Mouse (Mus musculus) neural tube, embryonic 12.5 days (tissue): Measurements from ENCODE around the gene Nt5e. TPM values are rescaled to one million over a fixed set of nuclear protein-coding genes. Genes with fewer than 3 reads are reported as not detected.

Experiments used
- ATAC-seq: fragments of 200-750 bp; cut with Nextera tagmentation; 2 replicates; pipeline ENCODE4 v1.8.0; 2017; ENCODE audit warnings: low read depth, mild to moderate bottlenecking, moderate TSS enrichment, moderate library complexity; ENCODE audit not compliant: low FRiP score
- H3K27ac ChIP-seq: fragments of 300-500 bp; sonication (generic); 2 replicates; pipeline ENCODE4 v1.5.1; 2016
- H3K27me3 ChIP-seq: fragments of 300-500 bp; sonication (generic); replicated peaks from 2 replicates; pipeline ENCODE4 v1.6.1; 2016; ENCODE audit warnings: mild to moderate bottlenecking
- H3K36me3 ChIP-seq: fragments of 300-500 bp; sonication (generic); 2 replicates; pipeline ENCODE4 v1.6.1; 2016; ENCODE audit warnings: mild to moderate bottlenecking
- H3K4me1 ChIP-seq: fragments of 300-500 bp; sonication (generic); 2 replicates; pipeline ENCODE4 v1.6.1; 2016
- H3K4me2 ChIP-seq: fragments of 300-500 bp; sonication (generic); replicated peaks from 2 replicates; pipeline ENCODE4 v1.6.1; 2016; ENCODE audit warnings: mild to moderate bottlenecking
- H3K4me3 ChIP-seq: fragments of 300-500 bp; sonication (generic); 2 replicates; pipeline ENCODE4 v1.5.1; 2016
- H3K9ac ChIP-seq: fragments of 300-500 bp; sonication (generic); 2 replicates; pipeline ENCODE4 v1.6.1; 2016; ENCODE audit warnings: mild to moderate bottlenecking
- H3K9me3 ChIP-seq: fragments of 300-500 bp; sonication (generic); 2 replicates; pipeline ENCODE4 v1.6.1; 2016; ENCODE audit warnings: mild to moderate bottlenecking
- WGBS: fragments of 180-500 bp; shearing (Covaris S2); methylation state at CpG from one replicate; pipeline ENCODE4 v1.1.7; 2016; 5-methylcytosine and 5-hydroxymethylcytosine counted together
- polyA plus RNA-seq: library from polyadenylated mRNA; unstranded; fragments of >200 nt; fragmentation: Nextera tagmentation; extraction: Ambion mirVana; gene quantifications from 2 replicates; pipeline ENCODE4 v1.2.1, GENCODE M21; 2016

The Nt5e gene
- polyA plus RNA-seq, 1 experiment from 2014 or later, result 0.86 TPM

DNA sequence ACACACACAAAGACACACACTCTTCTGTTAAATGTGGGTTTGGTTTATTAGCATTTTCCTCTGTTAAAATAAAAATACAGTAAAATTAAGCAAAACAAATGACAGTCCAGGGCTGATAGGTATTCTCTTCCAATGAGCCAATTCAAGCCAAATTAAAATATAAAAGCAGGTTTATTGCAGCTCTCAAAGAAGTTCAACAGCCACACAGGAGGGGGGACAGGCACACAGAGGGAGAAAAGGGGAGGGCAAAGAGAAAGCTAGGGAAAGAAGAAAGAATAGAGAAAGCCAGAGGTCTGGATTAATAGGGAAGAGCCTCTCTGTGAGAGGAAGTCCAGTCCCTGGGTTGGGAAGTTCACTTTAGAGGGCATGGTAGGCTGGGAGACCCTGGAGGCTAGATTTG lies 7.8 kb upstream of the Nt5e start:
- Histone ChIP-seq H3K9ac (no peak overlapping the region), H3K4me2 (no peak overlapping the region), H3K4me3 (no peak overlapping the region), H3K4me1 (no peaks in the 10 kb centered on the region), H3K9me3 (no peaks in the 10 kb centered on the region), H3K27ac (no peak overlapping the region), H3K36me3 (no peaks in the 10 kb centered on the region), H3K27me3 (no peaks in the 10 kb centered on the region)
- ATAC-seq, result no peak

GRCm38 (mm10) chr9:88324616-88325015 lies 2.4 kb upstream of the Nt5e start:
- no peak overlapping the region for H3K9ac ChIP-seq
- H3K27me3 ChIP-seq, result peaks cover 20% of the 10 kb centered on the region
- no peaks in the 10 kb centered on the region; the same call in 1 of the 2 replicates for H3K4me1 ChIP-seq
- H3K4me2 ChIP-seq, result no peak overlapping the region
- no peak for ATAC-seq
- H3K4me3 ChIP-seq, result no peak overlapping the region
- H3K9me3 ChIP-seq, result no peaks in the 10 kb centered on the region
- no peak overlapping the region for H3K27ac ChIP-seq
- H3K36me3 ChIP-seq, result no peaks in the 10 kb centered on the region
- WGBS, result 88% methylated on average over 3 of the region's 3 CpGs

- no peaks in the 10 kb centered on the region for H3K36me3 ChIP-seq
- WGBS, result 14% methylated on average over 5 of the region's 5 CpGs
- H3K9me3 ChIP-seq, result no peaks in the 10 kb centered on the region
- H3K4me2 ChIP-seq, result no peak overlapping the region
- H3K4me3 ChIP-seq, result no peak overlapping the region
- H3K27me3 ChIP-seq, result peaks cover 23% of the 10 kb centered on the region
- peaks cover 5% of the 10 kb centered on the region; the same call in 1 of the 2 replicates for H3K4me1 ChIP-seq
- ATAC-seq, result no peak
- no peak overlapping the region for H3K9ac ChIP-seq
- no peak overlapping the region for H3K27ac ChIP-seq
Measured at GRCm38 (mm10) chr9:88328666-88329065, 1.7 kb downstream of the Nt5e start.

DNA sequence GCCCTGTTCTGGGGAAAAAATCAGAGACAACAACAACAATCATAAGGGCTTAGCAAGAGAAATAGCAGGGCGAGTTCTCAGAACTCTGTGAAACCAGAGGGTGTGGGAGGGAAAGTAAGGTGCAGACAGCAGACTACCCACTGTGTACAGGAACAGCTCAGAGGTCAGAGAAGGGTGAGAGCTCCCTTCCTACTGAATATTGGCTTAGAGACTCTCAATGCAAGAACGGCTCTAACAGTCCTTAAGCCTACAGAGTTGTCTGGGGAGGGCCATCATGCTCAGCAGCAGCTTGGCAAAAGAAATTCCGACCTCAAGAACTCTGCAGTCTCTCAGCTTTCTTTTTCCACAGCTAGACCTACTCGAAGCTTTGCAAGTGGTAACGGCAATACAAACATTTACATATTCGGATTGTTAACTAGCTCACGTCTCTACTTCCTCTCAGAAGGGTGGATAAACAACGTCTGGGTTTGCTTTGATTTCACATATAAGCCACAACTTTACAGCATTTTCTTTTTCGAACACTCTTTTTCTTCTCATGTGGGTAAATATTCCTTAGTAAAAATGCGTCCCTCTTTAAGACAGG lies 2.3 kb downstream of the Nt5e start:
- H3K4me3 ChIP-seq, result no peak overlapping the region
- H3K27ac ChIP-seq, result no peak overlapping the region
- H3K9ac ChIP-seq, result no peak overlapping the region
- no peak overlapping the region for H3K4me2 ChIP-seq
- no peaks in the 10 kb centered on the region for H3K36me3 ChIP-seq
- peaks cover 5% of the 10 kb centered on the region; the same call in 1 of the 2 replicates for H3K4me1 ChIP-seq
- WGBS, result 35% methylated on average over 10 of the region's 10 CpGs
- peaks cover 23% of the 10 kb centered on the region for H3K27me3 ChIP-seq
- no peak for ATAC-seq
- no peaks in the 10 kb centered on the region for H3K9me3 ChIP-seq

GRCm38 (mm10) chr9:88330316-88330715 lies 3.3 kb downstream of the Nt5e start:
- H3K36me3 ChIP-seq, result no peaks in the 10 kb centered on the region
- no peak overlapping the region for H3K4me2 ChIP-seq
- H3K27me3 ChIP-seq, result peaks cover 23% of the 10 kb centered on the region
- no peak for ATAC-seq
- H3K4me3 ChIP-seq, result no peak overlapping the region
- H3K9me3 ChIP-seq, result no peaks in the 10 kb centered on the region
- H3K9ac ChIP-seq, result no peak overlapping the region
- no peak overlapping the region for H3K27ac ChIP-seq
- 75% methylated on average over 3 of the region's 3 CpGs for WGBS
- peaks cover 5% of the 10 kb centered on the region; the same call in 1 of the 2 replicates for H3K4me1 ChIP-seq

DNA sequence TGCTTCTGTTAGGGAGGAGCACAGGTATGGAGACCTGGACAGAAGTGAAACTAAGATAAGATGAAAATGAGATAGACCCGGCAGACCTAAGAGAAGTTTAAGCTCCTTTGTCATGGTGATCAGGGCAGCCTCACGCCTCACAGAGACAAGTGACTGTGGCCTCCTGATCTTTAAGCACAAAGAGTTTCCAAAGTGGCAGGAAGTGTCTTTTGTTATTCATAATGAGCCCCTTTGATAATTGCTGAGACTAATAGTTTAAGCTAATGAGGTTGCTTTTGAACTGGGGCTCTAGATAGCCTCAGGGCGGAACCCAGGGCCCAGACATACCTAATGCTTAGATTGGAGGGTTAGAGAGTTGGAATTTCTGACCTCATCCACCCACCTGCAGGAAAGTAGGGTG lies 5.5 kb downstream of the Nt5e start:
- WGBS, result 12% methylated on average over 3 of the region's 3 CpGs
- no peak overlapping the region for H3K27ac ChIP-seq
- H3K9me3 ChIP-seq, result no peaks in the 10 kb centered on the region
- H3K4me3 ChIP-seq, result no peak overlapping the region
- peaks cover 17% of the 10 kb centered on the region for H3K27me3 ChIP-seq
- no peak for ATAC-seq
- H3K4me2 ChIP-seq, result no peak overlapping the region
- no peak overlapping the region for H3K9ac ChIP-seq
- H3K4me1 ChIP-seq, result peaks cover 5% of the 10 kb centered on the region; the same call in 1 of the 2 replicates
- H3K36me3 ChIP-seq, result no peaks in the 10 kb centered on the region

DNA sequence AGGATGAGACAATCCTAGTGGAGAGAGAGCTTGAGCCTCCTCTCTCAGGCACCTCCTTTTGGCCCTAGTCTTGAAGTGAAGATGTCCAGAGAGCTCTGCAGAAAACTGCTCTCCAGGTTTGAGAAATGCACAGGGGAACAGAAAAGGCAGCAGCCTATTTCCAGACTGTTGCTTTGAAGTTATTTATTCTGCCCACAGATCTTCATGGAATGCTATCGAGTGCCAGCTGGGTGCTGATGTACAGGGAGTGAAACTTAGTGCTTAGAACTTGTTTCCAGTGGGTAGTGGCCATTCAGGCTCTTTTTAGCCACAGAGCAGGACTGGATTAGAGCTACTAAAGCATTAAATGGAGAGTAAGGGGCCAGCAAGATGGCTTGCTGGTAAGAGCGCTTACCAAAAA lies 8.8 kb downstream of the Nt5e start:
- Histone ChIP-seq H3K4me1 (peaks cover 5% of the 10 kb centered on the region; the same call in 1 of the 2 replicates), H3K4me3 (no peak overlapping the region), H3K27ac (no peak overlapping the region), H3K36me3 (no peaks in the 10 kb centered on the region), H3K27me3 (no peaks in the 10 kb centered on the region), H3K9ac (no peak overlapping the region), H3K4me2 (no peak overlapping the region), H3K9me3 (no peaks in the 10 kb centered on the region)
- ATAC-seq, result no peak
- WGBS, result 85% methylated on average over 1 of the region's 2 CpGs

DNA sequence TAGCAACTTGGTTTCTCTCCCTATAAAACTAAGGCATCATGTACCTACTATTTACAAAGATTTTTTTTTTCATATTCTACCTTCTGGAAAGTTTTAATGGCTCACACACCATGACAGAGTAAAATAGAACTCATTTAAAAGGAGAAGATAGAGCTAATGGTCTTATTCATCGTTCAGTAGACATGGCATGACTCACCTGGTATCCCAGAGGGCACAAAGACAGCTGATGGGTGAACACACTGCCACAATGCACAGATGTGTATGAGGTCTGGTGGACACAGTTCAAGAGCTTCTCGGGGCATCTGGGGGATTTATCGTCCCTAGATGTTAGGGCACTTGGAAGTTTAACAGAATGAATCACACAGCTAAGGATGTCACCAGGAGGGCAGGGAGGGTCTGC lies 13.8 kb downstream of the Nt5e start:
- H3K36me3 ChIP-seq, result no peaks in the 10 kb centered on the region
- WGBS, result 90% methylated on average over 3 of the region's 3 CpGs
- H3K4me2 ChIP-seq, result no peak overlapping the region
- no peaks in the 10 kb centered on the region for H3K27me3 ChIP-seq
- H3K27ac ChIP-seq, result no peak overlapping the region
- ATAC-seq, result no peak
- H3K4me1 ChIP-seq, result no peaks in the 10 kb centered on the region
- no peak overlapping the region for H3K4me3 ChIP-seq
- H3K9me3 ChIP-seq, result no peaks in the 10 kb centered on the region
- no peak overlapping the region for H3K9ac ChIP-seq

GRCm38 (mm10) chr9:88342241-88342640 lies 15.2 kb downstream of the Nt5e start:
- no peak overlapping the region for H3K9ac ChIP-seq
- H3K27ac ChIP-seq, result no peak overlapping the region
- H3K4me1 ChIP-seq, result no peaks in the 10 kb centered on the region
- H3K4me3 ChIP-seq, result no peak overlapping the region
- 58% methylated on average over 7 of the region's 7 CpGs for WGBS
- H3K27me3 ChIP-seq, result no peaks in the 10 kb centered on the region
- H3K9me3 ChIP-seq, result no peaks in the 10 kb centered on the region
- H3K4me2 ChIP-seq, result no peak overlapping the region
- ATAC-seq, result no peak
- no peaks in the 10 kb centered on the region for H3K36me3 ChIP-seq

GRCm38 (mm10) chr9:88342701-88343100 lies 15.7 kb downstream of the Nt5e start:
- H3K36me3 ChIP-seq, result no peaks in the 10 kb centered on the region
- H3K27me3 ChIP-seq, result no peaks in the 10 kb centered on the region
- ATAC-seq, result no peak
- H3K9ac ChIP-seq, result no peak overlapping the region
- H3K27ac ChIP-seq, result no peak overlapping the region
- H3K4me1 ChIP-seq, result no peaks in the 10 kb centered on the region
- WGBS, result 82% methylated on average over 3 of the region's 3 CpGs
- no peak overlapping the region for H3K4me3 ChIP-seq
- no peak overlapping the region for H3K4me2 ChIP-seq
- no peaks in the 10 kb centered on the region for H3K9me3 ChIP-seq

DNA sequence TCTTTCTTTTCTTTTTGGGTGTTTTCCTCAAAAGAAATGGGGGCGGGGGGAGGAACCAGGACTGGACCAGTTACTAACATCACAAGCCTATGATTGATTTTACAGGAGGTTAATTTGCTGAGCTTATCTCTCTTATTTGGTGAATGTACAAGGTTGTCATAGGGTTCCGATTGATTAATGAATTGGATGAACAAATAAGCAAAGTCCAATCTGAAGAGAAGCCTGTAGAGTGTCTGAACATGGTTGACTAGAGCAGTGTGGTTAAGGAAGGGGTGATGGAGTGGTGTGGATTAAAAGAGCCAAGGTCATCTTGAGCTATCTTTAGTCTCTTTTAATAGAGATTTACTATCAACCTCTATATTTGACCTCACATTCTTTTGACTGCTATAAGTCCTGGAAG lies 17.4 kb downstream of the Nt5e start:
- no peaks in the 10 kb centered on the region for H3K36me3 ChIP-seq
- no peak for ATAC-seq
- WGBS, result 98% methylated on average over 2 of the region's 2 CpGs

GRCm38 (mm10) chr9:88346857-88347256 lies 19.9 kb downstream of the Nt5e start:
- Histone ChIP-seq H3K36me3 (no peaks in the 10 kb centered on the region), H3K4me2 (no peak overlapping the region), H3K4me1 (no peaks in the 10 kb centered on the region), H3K27ac (no peak overlapping the region), H3K9me3 (no peaks in the 10 kb centered on the region), H3K27me3 (no peaks in the 10 kb centered on the region), H3K4me3 (no peak overlapping the region), H3K9ac (no peak overlapping the region)
- WGBS, result 72% methylated on average over 5 of the region's 5 CpGs
- ATAC-seq, result no peak

More for the DNA sequence above, 17.4 kb downstream of the Nt5e start:
- no peak overlapping the region for H3K27ac ChIP-seq
- no peaks in the 10 kb centered on the region for H3K4me1 ChIP-seq
- H3K9ac ChIP-seq, result no peak overlapping the region
- H3K4me2 ChIP-seq, result no peak overlapping the region
- no peaks in the 10 kb centered on the region for H3K9me3 ChIP-seq
- no peaks in the 10 kb centered on the region for H3K27me3 ChIP-seq
- H3K4me3 ChIP-seq, result no peak overlapping the region

DNA sequence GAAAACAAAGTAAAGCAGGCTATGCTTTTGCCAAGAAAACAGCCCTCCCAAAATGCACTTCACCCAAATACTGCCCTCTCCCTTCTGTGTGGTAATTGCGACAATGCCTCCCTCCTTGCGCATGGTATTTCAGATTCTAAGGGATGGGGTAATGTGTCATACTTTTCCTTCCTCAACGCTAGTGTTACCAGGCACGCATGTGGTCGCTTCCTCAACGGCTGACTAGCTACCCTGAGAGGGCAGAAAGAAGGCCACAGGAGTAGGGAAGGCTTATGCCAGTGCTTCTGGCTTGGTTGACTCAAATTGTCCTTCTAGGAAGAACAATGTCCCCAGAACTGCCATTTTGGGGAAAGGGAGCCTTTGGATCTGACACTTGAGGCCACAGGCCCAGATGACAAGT lies 21.6 kb downstream of the Nt5e start:
- WGBS, result 93% methylated on average over 6 of the region's 6 CpGs
- ATAC-seq, result no peak
- no peaks in the 10 kb centered on the region for H3K27me3 ChIP-seq

More for the DNA sequence above, 21.6 kb downstream of the Nt5e start:
- Histone ChIP-seq H3K36me3 (no peaks in the 10 kb centered on the region), H3K4me2 (no peak overlapping the region), H3K9ac (no peak overlapping the region), H3K9me3 (no peaks in the 10 kb centered on the region), H3K27ac (no peak overlapping the region), H3K4me1 (no peaks in the 10 kb centered on the region), H3K4me3 (no peak overlapping the region)
